Mouse (Mus musculus) lung, embryonic 14.5 days (tissue): ENCODE measurements at regions not wholly inside any gene's neighbourhood (a gene's known extent, or its start where the extent isn't known, plus 50 kb on each side); places are given as distances from the start of the nearest gene placed in this dataset.

ENCODE experiments used
- ATAC-seq: fragments of 200-750 bp; cut with Nextera tagmentation; 2 replicates; pipeline ENCODE4 v1.8.0; 2017; ENCODE audit warnings: mild to moderate bottlenecking, moderate TSS enrichment, moderate library complexity; ENCODE audit not compliant: insufficient read depth
- DNase-seq: peaks from one replicate; pipeline ENCODE4 v3.0.0-alpha.2; 2015
- H3K27ac ChIP-seq: fragments of 300-500 bp; sonication (generic); 2 replicates; pipeline ENCODE4 v1.5.1; 2014; ENCODE audit warnings: low read depth, mild to moderate bottlenecking, moderate library complexity
- H3K27me3 ChIP-seq: fragments of 300-500 bp; sonication (generic); 2 replicates; pipeline ENCODE4 v1.6.1; 2014; ENCODE audit warnings: low read length, control low read depth; ENCODE audit not compliant: insufficient read depth
- H3K36me3 ChIP-seq: fragments of 300-500 bp; sonication (generic); 2 replicates; pipeline ENCODE4 v1.6.1; 2014; ENCODE audit warnings: control low read depth; ENCODE audit not compliant: insufficient read depth
- H3K4me1 ChIP-seq: fragments of 300-500 bp; sonication (generic); 2 replicates; pipeline ENCODE4 v1.6.1; 2014; ENCODE audit warnings: antibody characterized with exemption, control low read depth; ENCODE audit not compliant: insufficient read depth
- H3K4me2 ChIP-seq: fragments of 300-500 bp; sonication (generic); 2 replicates; pipeline ENCODE4 v1.6.1; 2014; ENCODE audit warnings: mild to moderate bottlenecking
- H3K4me3 ChIP-seq: fragments of 300-500 bp; sonication (generic); 2 replicates; pipeline ENCODE4 v1.5.1; 2014; ENCODE audit warnings: low read depth, low read length
- H3K9ac ChIP-seq: fragments of 300-500 bp; sonication (generic); 2 replicates; pipeline ENCODE4 v1.6.1; 2014
- H3K9me3 ChIP-seq: fragments of 300-500 bp; sonication (generic); 2 replicates; pipeline ENCODE4 v1.6.1; 2016; ENCODE audit warnings: low read depth, low read length, control low read depth
- CTCF ChIP-seq: IDR thresholded peaks from 2 replicates; pipeline ENCODE4 v1.5.1; 2016; ENCODE audit warnings: antibody characterized with exemption, low read depth
- WGBS: fragments of 180-500 bp; shearing (Covaris S2); extraction: QIAGEN DNeasy Blood & Tissue Kit; methylation state at CpG from one replicate; pipeline ENCODE4 v1.1.7; 2014; 5-methylcytosine and 5-hydroxymethylcytosine counted together

DNA sequence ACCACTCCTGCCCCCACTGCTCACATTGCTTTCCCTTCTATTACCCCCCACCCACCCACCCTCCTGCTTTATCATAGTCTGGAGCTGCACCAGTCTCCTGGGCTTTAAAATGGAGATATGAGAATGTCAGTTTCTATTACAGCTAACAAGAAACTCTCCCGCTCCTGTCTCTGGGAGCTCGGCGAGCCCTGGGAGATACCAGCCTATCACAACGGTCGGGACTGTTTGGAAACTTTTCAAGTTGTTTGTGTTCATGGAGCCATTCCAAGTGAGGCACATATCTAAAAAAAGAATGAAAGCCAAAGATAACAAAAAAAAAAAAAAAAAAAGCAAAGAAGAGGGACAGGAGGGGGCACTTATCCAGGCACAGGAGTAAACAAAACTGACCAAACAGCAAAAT lies 105.2 kb upstream of the Sox4 start:
- no peak overlapping the region for H3K27ac ChIP-seq
- no peaks in the 10 kb centered on the region for H3K27me3 ChIP-seq
- no peak overlapping the region for H3K9ac ChIP-seq
- ATAC-seq (peak; percentile 21; the same call in 1 of the 2 replicates), DNase-seq (peak; percentile 83)
- TF ChIP-seq CTCF: no peak
- H3K4me1 ChIP-seq: no peaks in the 10 kb centered on the region
- no peaks in the 10 kb centered on the region; the same call in 1 of the 2 replicates for H3K9me3 ChIP-seq
- peak overlapping the region; percentile 27; the same call in 1 of the 2 replicates for H3K4me2 ChIP-seq
- H3K4me3 ChIP-seq: no peak overlapping the region
- WGBS: 10% methylated on average over 5 of the region's 5 CpGs
- no peaks in the 10 kb centered on the region for H3K36me3 ChIP-seq

DNA sequence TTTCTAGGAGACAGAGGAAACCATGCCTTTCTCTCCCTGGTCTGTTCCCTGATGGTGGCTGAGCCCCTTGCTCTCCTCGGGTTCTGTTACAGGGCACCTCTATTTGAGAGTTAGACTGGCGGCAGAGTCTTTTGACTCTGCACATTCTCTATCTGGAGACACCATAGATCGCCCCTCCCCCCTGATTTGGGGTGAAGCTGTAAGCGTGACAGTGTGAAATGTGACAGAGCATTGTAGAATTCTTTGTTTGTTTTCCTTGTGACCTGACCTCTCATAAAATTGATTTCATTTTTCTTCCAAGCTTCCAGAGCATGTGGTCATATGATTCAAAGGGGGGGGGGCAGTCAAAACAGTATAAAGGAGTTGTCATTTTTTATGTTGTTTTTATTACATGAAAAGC lies 96.2 kb upstream of the Sox4 start:
- no peak for TF ChIP-seq CTCF
- Histone ChIP-seq H3K9me3 (no peaks in the 10 kb centered on the region), H3K4me3 (no peak overlapping the region), H3K4me1 (peaks cover 3% of the 10 kb centered on the region; the same call in 1 of the 2 replicates), H3K27me3 (no peaks in the 10 kb centered on the region), H3K36me3 (no peaks in the 10 kb centered on the region), H3K4me2 (no peak overlapping the region), H3K27ac (no peak overlapping the region), H3K9ac (no peak overlapping the region)
- peak; percentile 33 for DNase-seq
- no peak for ATAC-seq
- WGBS: 28% methylated on average over 4 of the region's 4 CpGs

- H3K4me3 ChIP-seq: no peak overlapping the region
- no peak for TF ChIP-seq CTCF
- H3K36me3 ChIP-seq: no peaks in the 10 kb centered on the region
- no peaks in the 10 kb centered on the region for H3K9me3 ChIP-seq
- WGBS: 29% methylated on average over 7 of the region's 7 CpGs
- no peaks in the 10 kb centered on the region for H3K27me3 ChIP-seq
- ATAC-seq (no peak), DNase-seq (peak; percentile 14)
- H3K9ac ChIP-seq: no peak overlapping the region
- H3K4me2 ChIP-seq: no peak overlapping the region
- peaks cover 3% of the 10 kb centered on the region; the same call in 1 of the 2 replicates for H3K4me1 ChIP-seq
- H3K27ac ChIP-seq: no peak overlapping the region; the same call in 1 of the 2 replicates
Measured at GRCm38 (mm10) chr13:29048990-29049576, 95.6 kb upstream of the Sox4 start.

- no peak overlapping the region for H3K9ac ChIP-seq
- H3K4me2 ChIP-seq: no peak overlapping the region
- H3K36me3 ChIP-seq: no peaks in the 10 kb centered on the region
- peaks cover 1% of the 10 kb centered on the region; the same call in 1 of the 2 replicates for H3K4me1 ChIP-seq
- no peaks in the 10 kb centered on the region; the same call in 1 of the 2 replicates for H3K9me3 ChIP-seq
- H3K27ac ChIP-seq: no peak overlapping the region
- DNase-seq: no peak
- no peak for TF ChIP-seq CTCF
- H3K27me3 ChIP-seq: no peaks in the 10 kb centered on the region
- H3K4me3 ChIP-seq: no peak overlapping the region
- ATAC-seq: no peak
- 32% methylated on average over 4 of the region's 4 CpGs for WGBS
Measured at GRCm38 (mm10) chr13:29044655-29045054, 91.1 kb upstream of the Sox4 start.

GRCm38 (mm10) chr13:29040331-29040730 lies 86.8 kb upstream of the Sox4 start:
- DNase-seq (no peak), ATAC-seq (no peak)
- H3K4me3 ChIP-seq: no peak overlapping the region
- no peaks in the 10 kb centered on the region for H3K27me3 ChIP-seq
- H3K9me3 ChIP-seq: no peaks in the 10 kb centered on the region; the same call in 1 of the 2 replicates
- H3K9ac ChIP-seq: no peak overlapping the region
- TF ChIP-seq CTCF: no peak
- H3K36me3 ChIP-seq: no peaks in the 10 kb centered on the region
- no peak overlapping the region for H3K27ac ChIP-seq
- WGBS: 79% methylated on average over 5 of the region's 5 CpGs
- H3K4me2 ChIP-seq: no peak overlapping the region
- H3K4me1 ChIP-seq: no peaks in the 10 kb centered on the region

DNA sequence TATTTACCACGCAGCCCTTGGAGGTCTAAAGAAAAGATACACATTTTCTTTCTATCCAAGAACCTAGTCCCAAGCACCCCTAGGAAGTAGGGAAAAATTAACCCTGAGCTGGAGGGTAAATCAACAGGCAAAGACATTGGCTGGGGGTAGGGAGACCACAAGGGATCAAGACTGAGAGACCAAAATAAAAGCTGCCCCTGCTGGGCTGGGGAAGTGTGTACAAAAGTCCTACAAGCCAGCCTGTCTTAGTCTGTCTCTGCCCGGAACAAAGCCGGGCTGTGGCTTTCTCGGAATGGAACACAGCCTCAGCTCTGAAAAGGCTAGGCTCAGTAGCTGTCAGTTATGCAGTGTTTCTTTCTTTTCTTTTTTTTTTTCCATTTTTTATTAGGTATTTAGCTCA lies 81.4 kb upstream of the Sox4 start:
- H3K36me3 ChIP-seq: no peaks in the 10 kb centered on the region
- no peaks in the 10 kb centered on the region for H3K4me1 ChIP-seq
- H3K9me3 ChIP-seq: no peaks in the 10 kb centered on the region; the same call in 1 of the 2 replicates
- peak overlapping the region; percentile 60; the same call in 1 of the 2 replicates for H3K27ac ChIP-seq
- H3K9ac ChIP-seq: no peak overlapping the region
- no peaks in the 10 kb centered on the region for H3K27me3 ChIP-seq
- no peak overlapping the region for H3K4me2 ChIP-seq
- TF ChIP-seq CTCF: no peak
- DNase-seq (peak; percentile 19), ATAC-seq (peak; percentile 24; the same call in 1 of the 2 replicates)
- 71% methylated on average over 4 of the region's 4 CpGs for WGBS
- H3K4me3 ChIP-seq: no peak overlapping the region

DNA sequence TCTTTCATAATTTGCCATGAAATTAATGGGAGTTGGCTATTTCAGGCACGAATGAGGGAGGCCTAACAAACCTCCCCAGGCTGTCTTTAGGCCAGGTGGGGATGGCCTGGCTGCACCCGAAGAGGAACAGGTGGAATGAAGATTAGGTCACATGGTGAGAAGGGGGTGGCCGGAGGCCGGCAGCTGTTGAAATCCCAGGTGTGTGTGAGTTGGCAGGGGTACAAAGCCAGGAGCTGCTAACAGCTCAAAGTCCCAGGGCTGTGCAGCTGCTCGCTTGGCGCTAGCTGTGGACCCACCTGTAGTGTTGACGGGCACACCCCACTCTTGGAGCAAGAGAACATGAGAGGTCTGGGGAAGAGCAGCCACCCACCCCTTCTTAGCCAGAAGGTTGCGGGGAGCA lies 80.9 kb upstream of the Sox4 start:
- no peaks in the 10 kb centered on the region for H3K36me3 ChIP-seq
- H3K27ac ChIP-seq: peak overlapping the region; percentile 60; the same call in 1 of the 2 replicates
- no peaks in the 10 kb centered on the region for H3K9me3 ChIP-seq
- H3K4me1 ChIP-seq: no peaks in the 10 kb centered on the region
- DNase-seq: peak; percentile 65
- H3K27me3 ChIP-seq: no peaks in the 10 kb centered on the region
- TF ChIP-seq CTCF: no peak
- ATAC-seq: peak; percentile 92
- no peak overlapping the region for H3K9ac ChIP-seq
- H3K4me2 ChIP-seq: no peak overlapping the region
- WGBS: 53% methylated on average over 8 of the region's 8 CpGs
- H3K4me3 ChIP-seq: no peak overlapping the region
